Mouse (Mus musculus) lung, postnatal 25 days (tissue): ENCODE measurements at regions not wholly inside any gene's neighbourhood (a gene's known extent, or its start where the extent isn't known, plus 50 kb on each side); places are given as distances from the start of the nearest gene placed in this dataset.
A peak's percentile ranks its signal among the peaks of the same experiment; 100 is the strongest.
"Not testable (repeated sequence)": the region's sequence is repeated elsewhere in the genome, so short reads cannot be mapped to it uniquely, and the experiment has no call there.

ENCODE experiments used
- DNase-seq: peaks from one replicate; pipeline ENCODE4 v3.0.0; 2022; ENCODE audit warnings: low spot score

DNA sequence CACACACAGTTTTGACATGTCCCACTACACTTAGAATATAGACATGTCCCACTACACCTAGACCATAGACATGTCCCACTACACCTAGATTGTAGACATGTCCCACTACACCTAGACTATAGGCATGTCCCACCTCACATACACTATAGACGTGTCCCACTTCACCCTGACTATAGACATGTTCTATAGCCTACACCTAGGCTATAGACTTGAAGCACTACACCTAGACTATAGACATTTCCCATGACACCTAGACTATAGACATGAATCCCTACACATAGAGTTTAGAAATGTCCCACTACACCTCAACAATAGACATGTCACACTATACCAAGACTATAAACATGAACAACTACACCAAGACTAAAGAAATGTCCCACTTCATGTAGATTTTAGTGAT, 2580.9 kb downstream of the Gm37988 start:
- DNase-seq = no peak

DNA sequence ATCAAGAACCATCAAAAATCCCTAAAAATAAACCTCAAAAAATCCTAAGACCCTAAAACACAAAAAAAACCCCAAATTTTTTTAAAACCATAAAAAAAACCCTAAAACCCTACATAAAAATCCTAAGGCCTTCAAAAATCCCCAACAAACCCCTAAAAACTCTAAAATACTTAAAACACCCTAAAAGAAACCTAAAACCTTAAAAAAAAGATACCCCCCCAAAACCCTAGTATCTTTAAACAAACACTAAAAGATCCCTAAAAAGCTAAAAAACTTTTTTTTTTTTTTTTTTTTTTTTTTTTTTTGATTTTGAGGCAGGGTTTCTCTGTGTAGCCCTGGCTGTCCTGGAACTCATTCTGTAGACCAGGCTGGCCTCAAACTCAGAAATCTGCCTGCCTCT, 2585.8 kb downstream of the Gm37988 start:
- no peak for DNase-seq

DNA sequence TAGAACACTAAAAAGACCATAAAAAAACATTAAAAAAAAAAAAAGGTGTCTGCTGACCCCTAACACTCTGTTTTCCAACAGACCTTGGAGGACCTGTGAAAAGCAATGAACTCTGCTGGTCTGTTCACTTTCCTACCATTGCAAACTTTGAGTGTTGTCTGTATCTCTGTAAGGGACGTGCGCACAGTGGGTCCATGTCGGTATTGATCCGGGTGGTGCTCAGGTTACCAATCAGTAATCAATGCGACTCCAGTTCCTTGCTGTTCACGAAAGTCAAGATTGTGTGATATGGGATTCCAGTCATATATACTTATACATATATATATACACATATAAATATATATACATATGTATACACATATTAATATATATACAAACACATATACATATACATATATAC, 2586.5 kb downstream of the Gm37988 start:
- no peak for DNase-seq

DNA sequence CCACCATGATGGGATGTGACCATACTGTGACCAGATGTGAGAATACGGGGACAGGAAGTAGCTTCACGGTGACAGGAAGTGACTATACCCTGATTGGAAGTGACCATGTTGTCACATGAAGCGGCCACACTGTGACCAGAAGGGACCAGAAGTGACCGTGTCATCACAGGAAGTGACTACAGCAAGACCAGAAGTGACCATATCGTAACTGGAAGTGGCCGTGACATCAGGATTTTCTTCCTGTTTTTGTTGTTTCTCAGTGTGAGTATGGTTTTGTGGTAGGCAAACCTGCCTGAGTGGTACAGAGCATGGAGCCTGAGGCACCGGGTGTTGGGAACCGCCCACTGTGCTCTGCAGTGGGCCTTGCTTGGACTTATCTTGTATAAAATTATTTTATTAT, 2587.8 kb downstream of the Gm37988 start:
- no peak for DNase-seq

DNA sequence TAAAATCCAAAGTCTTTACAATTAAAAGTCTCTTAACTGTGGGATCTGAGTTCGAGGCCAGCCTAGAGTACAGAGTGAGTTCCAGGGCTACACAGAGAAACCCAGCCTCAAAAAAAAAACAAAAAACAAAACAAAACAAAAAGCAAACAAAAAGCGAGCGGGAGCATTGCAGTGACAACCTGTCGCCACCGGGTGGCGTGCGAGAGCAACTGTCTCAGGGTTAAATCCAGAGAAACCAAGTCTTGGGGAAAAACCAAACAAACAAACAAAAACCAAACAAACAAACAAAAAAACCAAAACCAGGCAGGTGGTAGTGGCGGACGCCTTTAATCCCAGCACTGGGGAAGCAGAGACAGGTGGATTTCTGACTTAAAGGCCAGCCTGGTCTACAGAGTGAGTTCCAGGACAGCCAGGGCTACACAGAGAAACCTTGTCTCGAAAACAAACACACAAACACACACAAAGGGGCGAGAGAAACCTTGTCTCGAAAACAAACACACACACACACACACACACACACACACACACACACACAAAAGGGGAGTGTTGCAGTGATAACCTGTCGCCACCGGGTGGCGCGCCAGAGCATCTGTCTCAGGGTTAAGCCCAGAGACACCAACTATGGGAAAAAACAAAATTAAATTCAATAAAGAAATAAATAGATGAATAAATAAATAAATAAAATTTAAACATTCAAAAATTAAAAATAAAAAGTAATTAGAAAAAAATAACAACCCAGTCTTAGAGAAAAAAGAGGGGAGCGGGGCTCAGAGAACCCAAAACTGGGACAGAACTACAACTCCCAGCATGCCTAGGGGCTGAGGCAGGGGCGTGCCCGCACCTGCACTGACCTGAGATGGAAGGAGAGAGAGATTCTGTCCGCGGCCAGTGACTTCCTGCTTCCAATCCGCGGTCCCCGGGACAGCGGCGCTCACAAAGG, 2589.4 kb downstream of the Gm37988 start:
- peak; percentile 7 for DNase-seq

DNA sequence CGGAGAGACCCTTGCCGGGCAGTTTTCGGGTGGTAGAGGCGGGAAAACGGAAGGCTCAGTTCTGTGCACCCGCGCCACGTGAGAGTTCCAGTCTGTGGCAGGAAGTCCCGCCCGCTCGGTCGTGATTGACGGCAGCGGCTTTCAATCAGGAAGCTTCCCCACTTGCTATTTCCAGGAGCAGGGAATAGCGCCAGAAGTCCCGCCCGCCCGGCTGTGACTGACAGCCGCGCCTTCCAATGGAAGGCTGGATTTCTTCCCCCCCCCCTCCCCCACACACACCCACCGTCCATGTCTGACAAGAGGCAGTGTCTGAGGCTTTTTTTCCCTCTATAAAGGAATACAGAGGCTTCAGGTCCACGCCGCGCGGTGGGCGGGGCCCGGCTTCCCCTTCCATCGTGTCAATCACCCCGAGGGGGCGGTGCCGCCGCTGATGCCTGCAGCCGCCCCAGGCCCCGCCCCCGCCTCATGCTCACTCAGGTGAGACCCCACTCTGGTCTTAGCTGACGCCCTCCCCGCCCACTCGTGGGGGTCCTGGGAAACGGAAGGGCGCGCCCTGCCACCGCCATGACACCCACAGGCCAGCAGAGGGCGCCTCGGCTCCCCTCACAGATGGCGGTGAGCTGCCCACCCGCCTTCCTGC, 2590.2 kb downstream of the Gm37988 start:
- peak; percentile 97 for DNase-seq

DNA sequence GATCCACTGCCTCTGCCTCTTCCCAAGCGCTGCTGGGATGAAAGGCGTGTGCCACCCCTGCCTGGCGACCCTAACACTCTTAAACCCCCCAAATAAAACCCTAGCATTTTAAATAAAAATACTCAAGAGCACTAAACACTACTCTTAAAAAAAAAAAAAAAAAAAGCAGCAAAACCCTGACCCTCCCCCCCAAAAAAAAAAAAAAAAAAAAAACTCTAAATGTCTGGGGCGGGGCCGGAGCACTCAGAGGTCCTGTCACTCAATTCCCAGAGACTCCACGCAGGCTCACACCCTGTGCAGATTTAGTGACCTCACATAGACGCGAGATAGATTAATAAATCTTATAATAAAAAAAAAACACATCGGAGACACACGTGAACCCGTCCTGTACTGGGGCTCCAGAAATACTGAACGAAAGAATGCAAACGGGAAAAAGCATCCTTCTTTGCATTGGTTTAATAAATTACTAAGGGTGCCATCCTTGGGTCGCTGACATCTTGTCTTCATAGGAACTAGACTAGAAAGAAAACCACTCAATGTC, 2591.1 kb downstream of the Gm37988 start:
- DNase-seq = no peak

DNA sequence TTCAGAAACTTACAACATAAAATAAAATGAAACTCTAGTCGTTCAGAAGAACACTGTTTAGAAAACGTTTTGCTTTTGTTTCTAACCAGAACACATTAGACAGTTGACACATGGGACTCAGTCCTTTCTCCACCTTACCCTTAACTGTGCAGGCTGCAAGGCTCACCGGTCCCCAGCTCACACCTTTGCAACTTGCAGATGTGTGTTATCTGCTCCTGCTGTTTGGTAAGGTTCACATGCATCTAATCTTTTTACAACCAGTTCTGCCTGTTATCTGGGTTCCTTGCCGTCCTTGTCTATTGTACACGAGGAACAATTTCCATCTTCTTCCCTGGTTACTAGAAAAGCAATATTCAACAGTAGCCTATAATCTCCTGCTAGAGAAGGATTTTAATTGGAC, 2598.0 kb downstream of the Gm37988 start:
- DNase-seq = not testable (repeated sequence)

DNA sequence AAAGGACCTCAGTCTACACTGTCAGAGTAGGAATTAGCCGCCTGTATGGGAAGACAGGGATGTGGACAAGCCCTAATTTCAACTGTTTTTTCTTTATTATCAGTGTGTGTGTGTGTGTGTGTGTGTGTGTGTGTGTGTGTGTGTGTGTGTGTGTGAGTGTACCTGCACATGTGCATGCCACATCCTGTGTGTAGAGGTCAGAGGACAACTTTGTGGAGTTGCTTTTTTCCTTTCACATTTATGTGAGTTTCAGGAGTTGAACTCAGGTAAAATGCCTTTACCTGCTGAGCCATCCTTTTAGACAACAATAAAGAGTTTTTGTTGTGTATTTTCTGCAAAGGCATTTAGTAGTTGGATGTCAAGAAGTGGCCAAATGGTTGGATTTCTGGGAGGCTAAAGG, 2606.8 kb downstream of the Gm37988 start:
- no peak for DNase-seq

DNA sequence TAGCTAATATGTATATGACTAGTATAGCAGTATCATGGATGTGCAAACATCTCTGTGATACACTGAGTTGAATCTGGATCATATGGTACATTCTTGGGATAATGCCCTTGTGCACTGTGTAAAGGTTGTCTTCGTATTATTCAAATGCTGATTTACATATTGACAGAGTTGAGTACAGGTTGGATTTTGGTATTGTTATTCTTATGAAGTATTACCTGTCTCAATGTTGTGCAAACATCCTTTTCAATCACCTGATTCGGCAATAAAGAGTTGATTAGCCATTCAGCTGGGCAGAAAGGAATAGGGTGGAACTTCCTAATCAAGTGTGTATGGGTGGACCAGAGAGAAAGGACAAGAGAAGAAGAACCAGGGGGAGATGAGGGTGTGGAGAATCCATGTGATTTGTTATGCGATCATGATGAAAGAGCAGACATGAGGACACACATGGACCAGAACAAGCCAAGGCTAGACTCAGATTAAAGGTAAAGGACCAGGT, 2644.0 kb downstream of the Gm37988 start:
- no peak for DNase-seq

DNA sequence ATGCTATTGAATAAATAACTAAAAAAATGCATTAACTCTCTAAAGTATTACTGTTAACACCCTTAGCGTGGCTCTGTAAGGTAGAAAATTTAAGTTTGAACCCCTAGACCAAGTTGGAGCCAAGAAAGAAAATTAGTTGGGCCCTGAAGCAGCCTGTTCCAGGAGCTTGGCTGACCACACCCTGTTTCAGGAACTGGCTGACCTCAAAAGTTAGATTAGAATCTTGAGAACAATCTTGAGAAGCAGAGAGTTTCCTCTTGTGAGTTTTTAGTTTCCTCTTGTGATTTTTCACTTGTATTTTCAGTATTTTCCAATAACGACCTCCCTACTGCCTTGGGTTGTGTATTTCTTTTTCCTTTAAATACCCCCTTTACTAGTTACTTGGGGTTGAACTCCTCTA, 2647.2 kb downstream of the Gm37988 start:
- no peak for DNase-seq

DNA sequence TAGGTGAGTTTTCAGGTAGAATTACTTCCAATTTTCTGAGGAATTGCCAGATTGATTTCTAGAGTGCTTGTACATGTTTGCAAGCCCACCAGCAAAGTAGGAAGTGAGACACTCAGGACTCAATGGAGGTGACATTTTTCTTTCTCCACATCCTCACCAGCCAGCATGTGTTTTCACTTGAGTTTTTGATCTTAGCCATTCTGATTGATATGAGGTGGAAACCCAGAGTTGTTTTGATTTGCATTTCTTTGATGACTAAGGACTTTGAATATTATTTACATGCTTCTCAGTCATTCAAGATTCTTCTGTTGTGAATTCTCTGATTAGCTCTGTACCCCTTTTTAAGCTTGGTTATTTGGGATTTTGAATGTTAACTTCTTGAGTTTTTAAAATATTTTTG, 2650.2 kb downstream of the Gm37988 start:
- DNase-seq = no peak

DNA sequence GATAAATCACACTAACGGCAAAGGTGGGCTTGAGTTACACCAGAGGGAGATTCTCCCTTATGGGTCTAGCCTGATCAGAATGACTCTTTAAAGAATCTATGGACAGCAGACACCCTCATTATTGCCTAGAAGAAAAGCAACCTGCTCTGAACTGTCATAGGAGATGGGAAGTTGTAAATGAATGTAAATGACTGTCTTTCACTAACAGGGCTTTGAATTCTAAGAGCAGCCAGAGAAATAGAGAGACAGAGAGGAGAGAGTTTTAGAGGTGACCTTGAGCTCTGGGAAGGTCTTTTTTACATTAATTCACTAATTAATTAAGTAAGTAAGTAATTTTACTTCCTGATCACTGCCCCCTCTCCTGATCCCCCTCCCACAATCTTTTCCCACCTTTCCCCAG, 2686.4 kb downstream of the Gm37988 start:
- DNase-seq = no peak

DNA sequence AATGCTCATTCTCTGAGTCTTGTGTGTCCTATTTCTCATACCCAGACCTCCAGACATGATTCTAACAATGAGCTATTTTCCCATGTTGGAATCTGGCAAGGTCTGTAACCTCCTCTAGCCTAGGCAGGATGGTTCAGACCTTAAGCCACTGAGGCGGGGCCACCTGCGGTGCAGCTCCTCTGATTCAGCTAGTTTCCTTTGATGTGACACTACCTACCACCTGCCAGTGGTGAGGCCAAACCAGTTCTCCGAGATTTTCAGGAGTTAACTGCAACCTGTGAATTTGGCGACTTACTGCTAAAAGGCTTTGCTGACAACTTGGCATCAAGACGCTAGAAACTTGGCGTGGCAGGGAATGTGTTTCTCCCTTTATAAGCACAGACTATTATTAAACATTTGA, 2691.3 kb downstream of the Gm37988 start:
- DNase-seq = no peak

DNA sequence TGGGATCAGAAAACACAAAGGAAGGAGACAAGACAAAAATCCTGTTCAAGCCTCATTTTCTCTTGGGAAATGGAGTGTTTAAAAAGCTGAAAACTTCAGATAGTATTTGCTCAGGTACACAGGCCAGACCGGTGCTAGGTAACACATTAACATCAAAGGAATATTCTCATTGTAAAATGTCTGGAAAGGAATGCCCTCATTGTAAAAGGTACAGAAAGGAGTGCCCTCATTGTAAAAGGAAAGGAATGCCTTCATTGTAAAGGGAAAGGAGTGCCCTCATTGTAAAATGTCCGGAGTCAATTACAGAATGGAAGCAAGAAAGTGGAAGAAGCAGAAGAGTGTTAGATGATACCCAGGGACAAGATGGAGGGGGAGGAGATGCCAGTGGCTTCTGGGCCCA, 2694.7 kb downstream of the Gm37988 start:
- DNase-seq = no peak

DNA sequence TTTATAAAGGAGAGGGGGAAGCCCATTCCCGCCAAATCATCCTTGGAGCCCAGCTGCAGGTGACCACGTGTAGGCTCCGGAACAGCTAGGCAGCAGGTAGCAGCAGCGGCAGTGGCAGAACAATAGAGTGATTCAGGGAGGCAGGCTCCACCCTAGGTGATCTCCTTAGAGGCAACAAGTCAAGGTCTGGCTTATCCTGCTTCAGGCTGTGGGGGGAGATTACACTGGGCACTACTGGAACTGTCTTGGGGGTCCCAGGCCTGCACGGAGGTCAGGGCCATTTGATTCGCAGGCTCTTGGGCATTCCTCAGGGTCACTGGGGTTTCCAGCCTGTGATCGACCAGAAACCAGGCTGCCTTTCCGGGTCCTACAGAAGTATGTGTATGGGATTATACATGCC, 2711.1 kb downstream of the Gm37988 start:
- DNase-seq = no peak

DNA sequence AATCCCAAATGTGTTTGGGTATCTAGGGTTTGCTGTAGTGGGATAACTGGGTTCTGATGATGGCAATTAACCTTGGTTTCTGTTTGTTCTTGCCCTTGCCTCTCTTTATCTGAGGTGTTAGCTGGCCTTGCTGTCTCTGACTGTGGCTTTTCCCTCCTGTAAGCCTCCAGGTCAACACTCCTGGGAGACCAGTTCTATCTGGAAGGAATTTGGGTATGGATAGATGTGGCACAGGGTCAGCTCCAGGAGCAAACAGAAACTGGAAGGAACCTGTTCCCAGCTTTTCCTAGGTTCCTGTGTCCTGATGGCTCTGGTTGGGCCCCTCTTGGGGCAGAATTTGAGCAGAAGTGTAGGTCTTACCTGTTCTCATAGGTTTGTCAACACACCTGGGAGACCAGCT, 2725.8 kb downstream of the Gm37988 start:
- DNase-seq = no peak

DNA sequence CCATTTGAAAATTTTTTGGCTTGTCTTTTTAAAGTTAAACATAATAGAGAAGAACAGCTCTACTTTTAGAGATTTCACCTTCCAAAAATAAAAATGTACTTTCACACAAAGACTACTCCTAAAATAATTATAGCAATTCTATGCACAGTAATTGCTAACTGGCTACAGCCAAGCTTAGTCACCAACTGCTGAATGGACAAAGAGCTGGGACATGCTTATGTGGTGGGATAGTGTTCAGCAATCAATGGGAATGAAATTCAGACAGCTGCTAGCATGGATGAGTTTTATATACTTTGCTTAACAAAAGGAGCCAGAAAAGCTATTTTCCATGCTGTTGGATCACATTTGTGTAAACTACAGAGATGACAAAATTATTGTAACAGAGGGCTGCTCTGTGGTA, 2727.5 kb downstream of the Gm37988 start:
- DNase-seq = no peak

DNA sequence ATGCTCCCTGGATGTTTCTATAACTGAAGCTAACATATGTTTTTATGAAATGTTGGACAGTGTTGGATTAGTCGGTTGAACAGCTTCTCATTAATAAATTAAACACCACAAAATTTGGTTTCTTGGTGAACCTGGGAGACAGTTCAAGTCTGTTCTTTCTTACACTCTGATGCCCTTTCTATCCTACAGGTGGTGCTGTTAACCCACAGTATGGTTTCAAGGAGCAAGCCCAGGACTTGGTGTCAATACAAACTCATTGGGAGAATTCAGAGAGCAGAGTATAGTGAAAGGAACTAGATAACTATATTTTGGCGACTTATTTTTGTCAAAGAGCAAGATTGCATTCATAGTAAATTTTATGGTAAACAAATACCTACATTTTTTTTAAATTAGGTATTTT, 2735.8 kb downstream of the Gm37988 start:
- DNase-seq = no peak

DNA sequence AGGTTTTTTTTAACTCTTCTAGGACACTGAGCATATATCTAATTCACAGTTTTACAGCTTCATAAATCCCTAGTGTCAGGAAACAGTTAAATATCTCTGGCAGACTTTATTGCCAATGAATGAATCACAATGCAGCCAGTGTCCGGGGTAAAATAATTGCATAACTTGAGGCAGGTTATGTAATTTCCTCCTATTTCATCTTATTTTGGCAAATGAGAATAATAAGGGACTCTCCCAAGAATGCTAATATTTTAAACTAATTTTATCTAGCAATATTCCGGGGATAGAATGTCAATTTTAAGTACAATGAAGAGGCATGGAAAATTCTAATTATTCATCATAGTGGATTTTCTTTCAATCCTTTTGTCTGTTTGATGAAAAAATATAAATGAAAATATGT, 2740.6 kb downstream of the Gm37988 start:
- no peak for DNase-seq

DNA sequence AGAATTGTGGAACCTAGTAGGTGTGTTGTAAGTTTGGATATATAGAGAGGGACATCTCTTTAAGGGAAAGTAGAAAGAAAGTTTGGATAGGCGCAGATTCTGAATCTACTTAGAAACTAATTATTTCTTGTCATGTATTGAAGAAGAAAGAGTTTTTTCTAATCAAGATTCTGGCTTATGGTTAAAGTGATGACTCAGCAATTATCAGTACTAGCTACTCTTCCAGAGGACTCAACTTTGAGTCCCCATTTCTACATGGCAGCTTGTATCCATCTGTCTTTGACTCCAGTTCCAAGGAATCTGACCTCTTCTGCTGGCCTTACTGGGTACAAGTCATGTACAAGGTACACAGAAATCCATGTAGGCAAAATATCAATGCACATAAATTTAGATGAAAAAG, 2767.1 kb downstream of the Gm37988 start:
- DNase-seq = no peak

DNA sequence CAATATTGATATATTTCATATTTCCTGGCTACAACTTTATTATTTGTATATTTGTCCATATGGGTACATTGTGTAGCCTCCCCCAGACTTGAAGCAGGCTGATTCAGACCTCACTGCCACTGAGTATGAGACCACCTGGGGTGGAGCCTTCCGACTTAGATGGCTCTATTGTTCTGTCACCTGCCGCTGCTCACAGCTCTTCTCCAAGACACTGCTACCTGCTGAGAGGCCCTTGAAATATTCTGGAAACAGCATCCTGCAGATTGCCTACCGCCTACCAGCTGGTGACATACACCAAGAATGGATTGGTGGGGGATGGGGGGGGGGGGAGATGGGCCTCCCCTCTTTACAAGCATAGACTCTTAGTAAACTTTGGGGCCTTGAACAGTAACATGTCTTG, 2778.7 kb downstream of the Gm37988 start:
- DNase-seq = no peak

DNA sequence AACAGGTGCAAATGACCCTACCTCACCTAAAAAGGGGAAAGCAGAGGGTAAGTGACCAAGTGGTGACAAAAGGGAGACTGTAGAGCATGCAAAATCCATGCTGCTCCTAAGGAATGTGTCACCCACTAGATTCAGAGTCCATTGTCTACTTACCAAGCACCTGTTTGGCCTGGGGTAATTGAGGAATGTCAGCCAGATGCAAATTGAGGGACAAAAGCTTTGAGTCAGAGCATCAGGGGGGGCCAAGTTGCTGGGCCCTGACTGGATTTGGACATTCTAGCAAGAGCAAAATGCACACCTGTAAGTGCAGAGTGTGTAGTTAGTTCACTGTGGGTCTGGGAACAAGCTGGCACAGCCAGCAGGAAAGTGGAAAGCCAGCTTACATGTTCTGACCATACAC, 2783.6 kb downstream of the Gm37988 start:
- DNase-seq = no peak
